Mouse (Mus musculus): ENCODE measurements at regions not wholly inside any gene's neighbourhood (a gene's known extent, or its start where the extent isn't known, plus 50 kb on each side); places are given as distances from the start of the nearest gene placed in this dataset.

- Histone ChIP-seq H3K27me3 (replicated peaks) (no peaks in the 10 kb centered on the region), H3K4me2 (no peak overlapping the region), H3K9ac (replicated peaks) (no peak overlapping the region), H3K4me3 (replicated peaks) (no peak overlapping the region), H3K36me3 (no peaks in the 10 kb centered on the region), H3K27ac (replicated peaks) (no peak overlapping the region), H3K4me1 (no peaks in the 10 kb centered on the region), H3K9me3 (replicated peaks) (no peaks in the 10 kb centered on the region)
- no peak for ATAC-seq (ENCODE audit: low FRiP score)
Observed at GRCm38 (mm10) chr9:23591906-23592305, 369.0 kb downstream of the Bmper start.

DNA sequence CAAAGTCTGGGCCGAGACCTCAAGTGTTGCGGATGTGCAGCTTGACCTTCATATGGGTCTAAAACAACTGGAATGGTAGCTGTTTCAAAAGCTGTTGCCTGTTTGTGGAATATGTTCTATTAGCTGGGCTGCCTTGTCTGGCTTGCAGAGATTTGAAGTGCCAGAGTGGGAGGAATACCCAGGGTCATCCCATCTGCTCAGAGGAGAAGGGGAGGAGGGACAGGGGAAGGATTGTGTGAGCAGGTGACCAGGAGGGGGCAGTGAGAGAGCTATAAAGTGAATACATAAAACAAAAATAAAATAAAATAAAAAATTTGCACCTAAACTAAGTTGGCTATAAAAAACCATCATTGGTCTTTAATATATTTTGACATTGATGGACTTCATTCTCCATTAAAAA is 377.7 kb downstream of the Bmper start:
- H3K36me3 ChIP-seq: no peaks in the 10 kb centered on the region
- no peak for ATAC-seq (ENCODE audit: low FRiP score)
- H3K4me3 ChIP-seq (replicated peaks): no peak overlapping the region
- no peaks in the 10 kb centered on the region for H3K27me3 ChIP-seq (replicated peaks)
- H3K4me1 ChIP-seq: no peaks in the 10 kb centered on the region
- H3K4me2 ChIP-seq: no peak overlapping the region
- WGBS: 98% methylated on average over 2 of the region's 2 CpGs
- H3K9me3 ChIP-seq (replicated peaks): no peaks in the 10 kb centered on the region
- H3K27ac ChIP-seq (replicated peaks): no peak overlapping the region
- no peak overlapping the region for H3K9ac ChIP-seq (replicated peaks)
